Mouse (Mus musculus) neural tube, embryonic 15.5 days (tissue): ENCODE results near the gene Olfr1040. TPM values are rescaled to one million over a fixed set of nuclear protein-coding genes. Genes with fewer than 3 reads are reported as not detected.
"Not testable (repeated sequence)": the region's sequence is repeated elsewhere in the genome, so short reads cannot be mapped to it uniquely, and the experiment has no call there.

Experiments
- ATAC-seq: fragments of 200-750 bp; cut with Nextera tagmentation; 2 replicates; pipeline ENCODE4 v1.8.0; 2017; ENCODE audit warnings: mild to moderate bottlenecking, moderate TSS enrichment, moderate library complexity; ENCODE audit not compliant: low FRiP score
- H3K27ac ChIP-seq: fragments of 300-500 bp; sonication (generic); replicated peaks from 2 replicates; pipeline ENCODE4 v1.5.1; 2015; ENCODE audit warnings: mild to moderate bottlenecking, inconsistent platforms
- H3K27me3 ChIP-seq: fragments of 300-500 bp; sonication (generic); replicated peaks from 2 replicates; pipeline ENCODE4 v1.6.1; 2015; ENCODE audit warnings: inconsistent platforms
- H3K36me3 ChIP-seq: fragments of 300-500 bp; sonication (generic); 2 replicates; pipeline ENCODE4 v1.6.1; 2015; ENCODE audit warnings: inconsistent platforms
- H3K4me1 ChIP-seq: fragments of 300-500 bp; sonication (generic); 2 replicates; pipeline ENCODE4 v1.6.1; 2015; ENCODE audit warnings: inconsistent platforms
- H3K4me2 ChIP-seq: fragments of 300-500 bp; sonication (generic); 2 replicates; pipeline ENCODE4 v1.6.1; 2015; ENCODE audit warnings: inconsistent platforms, mild to moderate bottlenecking, moderate library complexity
- H3K4me3 ChIP-seq: fragments of 300-500 bp; sonication (generic); replicated peaks from 2 replicates; pipeline ENCODE4 v1.5.1; 2015; ENCODE audit warnings: mild to moderate bottlenecking, inconsistent platforms
- H3K9ac ChIP-seq: fragments of 300-500 bp; sonication (generic); replicated peaks from 2 replicates; pipeline ENCODE4 v1.6.1; 2015; ENCODE audit warnings: mild to moderate bottlenecking, inconsistent platforms
- H3K9me3 ChIP-seq: fragments of 300-500 bp; sonication (generic); replicated peaks from 2 replicates; pipeline ENCODE4 v1.6.1; 2016; ENCODE audit warnings: inconsistent platforms
- WGBS: fragments of 180-500 bp; shearing (Covaris S2); methylation state at CpG from one replicate; pipeline ENCODE4 v1.1.7; 2015; ENCODE audit warnings: mixed read lengths; 5-methylcytosine and 5-hydroxymethylcytosine counted together
- polyA plus RNA-seq: library from polyadenylated mRNA; unstranded; fragments of >200 nt; fragmentation: Nextera tagmentation; extraction: Ambion mirVana; gene quantifications from 2 replicates; pipeline ENCODE4 v1.2.1, GENCODE M21; 2015

The Olfr1040 gene
- polyA plus RNA-seq: not detected in 2 replicates

- Histone ChIP-seq H3K9ac (no peak within 1 kb of the TSS), H3K4me2 (no peak within 1 kb of the TSS), H3K4me3 (no peak within 1 kb of the TSS), H3K27ac (no peak within 1 kb of the TSS), H3K4me1 (no peaks in the 10 kb centered on the region), H3K9me3 (no peaks in the 10 kb centered on the region), H3K36me3 (no peaks in the 10 kb centered on the region), H3K27me3 (no peaks in the 10 kb centered on the region)
- no peak for ATAC-seq
- WGBS: 95% methylated on average over 1 of the region's 1 CpGs
These were observed at the start of gene Olfr1040 for GRCm38 (mm10) chr2:86146632-86147031. Olfr1040 (minus strand) TSS chr2:86146732.

- Histone ChIP-seq H3K36me3 (no peaks in the 10 kb centered on the region), H3K27me3 (no peaks in the 10 kb centered on the region), H3K9ac (no peak overlapping the region), H3K4me3 (no peak overlapping the region), H3K4me2 (no peak overlapping the region), H3K9me3 (no peaks in the 10 kb centered on the region), H3K27ac (no peak overlapping the region), H3K4me1 (no peaks in the 10 kb centered on the region)
- WGBS: 54% methylated on average over 1 of the region's 1 CpGs
- no peak for ATAC-seq
These were observed 49.3 kb upstream of the Olfr1040 start for GRCm38 (mm10) chr2:86195863-86196262.

DNA sequence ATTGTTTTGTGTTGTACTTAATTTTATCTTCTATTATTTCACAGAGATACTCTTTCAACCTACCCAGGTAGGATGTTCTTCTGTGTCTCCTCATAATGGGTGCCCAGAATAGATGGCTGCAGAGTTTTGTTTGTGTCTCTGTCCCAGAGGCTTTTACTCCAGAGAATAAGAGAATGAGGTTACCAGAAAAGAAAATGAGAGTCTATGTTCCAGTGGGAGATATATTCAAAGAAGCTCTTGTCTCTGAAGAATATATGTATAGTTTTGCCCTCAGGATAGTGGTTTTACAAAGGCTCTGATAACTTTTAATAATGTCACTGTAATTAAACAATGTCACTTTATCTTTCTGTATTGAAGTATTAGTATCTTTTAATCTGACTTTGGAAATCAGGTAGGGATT, 39.1 kb upstream of the Olfr1040 start, which contains the start of gene Olfr52:
Gene Olfr52 (minus strand): TSS at position 101 of the 400 bp plus-strand sequence.
- no peaks in the 10 kb centered on the region for H3K27me3 ChIP-seq
- no peak within 1 kb of the TSS for H3K4me3 ChIP-seq
- H3K9ac ChIP-seq: no peak within 1 kb of the TSS
- no peak for ATAC-seq
- no peak within 1 kb of the TSS for H3K4me2 ChIP-seq
- H3K4me1 ChIP-seq: no peaks in the 10 kb centered on the region
- H3K9me3 ChIP-seq: no peaks in the 10 kb centered on the region
- H3K36me3 ChIP-seq: no peaks in the 10 kb centered on the region
- H3K27ac ChIP-seq: no peak within 1 kb of the TSS

GRCm38 (mm10) chr2:86179950-86180349, 33.4 kb upstream of the Olfr1040 start:
- no peaks in the 10 kb centered on the region for H3K36me3 ChIP-seq
- H3K9me3 ChIP-seq: no peaks in the 10 kb centered on the region
- 72% methylated on average over 3 of the region's 3 CpGs for WGBS
- H3K4me2 ChIP-seq: no peak overlapping the region
- H3K9ac ChIP-seq: no peak overlapping the region
- H3K27me3 ChIP-seq: no peaks in the 10 kb centered on the region
- ATAC-seq: no peak
- H3K4me3 ChIP-seq: no peak overlapping the region
- no peaks in the 10 kb centered on the region for H3K4me1 ChIP-seq
- H3K27ac ChIP-seq: no peak overlapping the region

DNA sequence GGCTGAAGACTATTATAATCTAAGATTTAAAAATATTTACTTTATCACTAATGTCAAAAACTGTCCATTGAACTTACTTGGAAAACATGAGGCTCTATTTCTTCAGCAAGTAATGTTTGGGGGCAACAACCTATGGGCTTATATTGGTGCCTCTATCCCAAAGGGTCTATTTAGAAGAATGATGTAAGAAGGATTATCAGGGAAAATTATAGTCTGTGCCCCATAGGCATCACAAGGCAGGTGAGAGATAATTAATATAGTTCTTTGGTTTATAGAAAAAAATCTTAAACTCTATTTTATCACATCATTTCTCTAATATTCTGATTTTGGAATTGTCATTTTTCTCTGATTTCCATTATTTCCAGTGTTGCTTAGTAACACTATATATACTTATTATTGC, 31.2 kb upstream of the Olfr1040 start, which contains the start of gene Olfr1044:
Gene Olfr1044 (minus strand): TSS at position 101 of the 400 bp plus-strand sequence.
- Histone ChIP-seq H3K9me3 (no peaks in the 10 kb centered on the region), H3K36me3 (no peaks in the 10 kb centered on the region), H3K4me1 (no peaks in the 10 kb centered on the region), H3K27ac (no peak within 1 kb of the TSS), H3K9ac (no peak within 1 kb of the TSS), H3K4me3 (no peak within 1 kb of the TSS), H3K27me3 (no peaks in the 10 kb centered on the region), H3K4me2 (no peak within 1 kb of the TSS)
- no peak for ATAC-seq

DNA sequence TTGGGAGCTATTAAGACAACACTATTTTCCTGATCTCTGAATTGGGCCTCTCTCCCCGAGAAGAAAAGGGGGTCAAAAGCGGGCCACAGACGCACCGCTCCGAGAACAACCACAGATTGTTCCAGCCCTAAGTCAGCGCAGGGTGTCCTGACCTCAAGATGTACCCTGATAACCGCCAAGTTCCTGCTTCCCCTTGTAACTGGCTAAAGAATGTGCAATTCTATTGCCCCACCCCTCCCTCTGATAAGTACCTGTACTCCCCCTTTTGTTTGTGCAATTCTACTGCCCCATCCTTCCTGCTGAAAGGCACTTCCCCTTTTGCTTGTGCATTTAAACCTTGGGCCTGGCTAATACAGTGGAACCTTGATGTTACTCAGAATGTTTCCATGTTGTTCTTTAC, 28.9 kb upstream of the Olfr1040 start:
- H3K36me3 ChIP-seq, H3K4me3 ChIP-seq, H3K9me3 ChIP-seq, H3K27ac ChIP-seq, ATAC-seq, H3K27me3 ChIP-seq, H3K4me2 ChIP-seq, H3K4me1 ChIP-seq, H3K9ac ChIP-seq: not testable (repeated sequence)
- 87% methylated on average over 7 of the region's 7 CpGs for WGBS

- 91% methylated on average over 2 of the region's 2 CpGs for WGBS
- H3K36me3 ChIP-seq: no peaks in the 10 kb centered on the region
- ATAC-seq: no peak
- no peak within 1 kb of the TSS for H3K4me2 ChIP-seq
- H3K27ac ChIP-seq: no peak within 1 kb of the TSS
- no peak within 1 kb of the TSS for H3K4me3 ChIP-seq
- no peaks in the 10 kb centered on the region for H3K27me3 ChIP-seq
- no peak within 1 kb of the TSS for H3K9ac ChIP-seq
- H3K4me1 ChIP-seq: no peaks in the 10 kb centered on the region
- no peaks in the 10 kb centered on the region for H3K9me3 ChIP-seq
These were observed 20.9 kb upstream of the Olfr1040 start, which contains the start of gene Olfr1043 for GRCm38 (mm10) chr2:86167422-86167821. Olfr1043 (minus strand) TSS chr2:86167522.

DNA sequence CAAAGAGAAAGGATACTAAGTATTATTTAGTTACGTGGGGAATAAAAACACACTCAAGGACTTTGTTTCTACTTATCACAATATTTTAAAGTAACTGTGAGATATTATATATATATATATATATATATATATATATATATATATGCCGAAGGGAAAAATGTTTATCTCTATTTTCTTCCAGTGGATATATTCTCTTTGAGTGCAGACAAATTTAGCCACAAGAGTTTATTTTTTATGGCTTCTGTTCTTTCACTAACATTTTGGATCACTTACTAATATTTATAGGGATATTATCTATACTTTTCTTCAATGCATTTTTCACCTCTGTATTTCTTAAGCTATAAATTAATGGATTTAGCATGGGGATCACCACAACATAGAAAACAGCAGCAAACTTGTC, 15.2 kb upstream of the Olfr1040 start, which contains the start of gene Olfr1042:
Gene Olfr1042 (minus strand): TSS at position 101 of the 400 bp plus-strand sequence.
- 85% methylated on average over 2 of the region's 2 CpGs for WGBS
- Histone ChIP-seq H3K27me3 (no peaks in the 10 kb centered on the region), H3K9me3 (no peaks in the 10 kb centered on the region), H3K27ac (no peak within 1 kb of the TSS), H3K9ac (no peak within 1 kb of the TSS), H3K4me2 (no peak within 1 kb of the TSS), H3K4me3 (no peak within 1 kb of the TSS), H3K36me3 (no peaks in the 10 kb centered on the region), H3K4me1 (no peaks in the 10 kb centered on the region)
- no peak for ATAC-seq

GRCm38 (mm10) chr2:86135828-86136227, 10.7 kb downstream of the Olfr1040 start, which contains the start of gene Olfr1039:
Olfr1039 (minus strand) TSS chr2:86135928.
- no peak within 1 kb of the TSS for H3K4me2 ChIP-seq
- no peak within 1 kb of the TSS for H3K4me3 ChIP-seq
- no peak for ATAC-seq
- no peak within 1 kb of the TSS for H3K27ac ChIP-seq
- WGBS: 98% methylated on average over 1 of the region's 1 CpGs
- no peak within 1 kb of the TSS for H3K9ac ChIP-seq
- no peaks in the 10 kb centered on the region for H3K9me3 ChIP-seq
- no peaks in the 10 kb centered on the region for H3K4me1 ChIP-seq
- H3K27me3 ChIP-seq: no peaks in the 10 kb centered on the region
- no peaks in the 10 kb centered on the region for H3K36me3 ChIP-seq

Other genes with a start within 250 kb of the Olfr1040 start
- not detected in 2 replicates for gene Olfr1024, start 241.7 kb downstream of the Olfr1040 start, polyA plus RNA-seq
- not detected in 2 replicates for gene Olfr1025-ps1, start 231.5 kb downstream of the Olfr1040 start, polyA plus RNA-seq
- not detected in 2 replicates for gene Olfr1026, start 225.2 kb downstream of the Olfr1040 start, polyA plus RNA-seq
- gene Olfr1028, start 196.3 kb downstream of the Olfr1040 start, polyA plus RNA-seq: not detected in 2 replicates
- gene Olfr1029, start 172.8 kb downstream of the Olfr1040 start, polyA plus RNA-seq: not detected in 2 replicates
- not detected in 2 replicates for gene Olfr1030, start 167.5 kb downstream of the Olfr1040 start, polyA plus RNA-seq
- gene Olfr1031, start 156.4 kb downstream of the Olfr1040 start, polyA plus RNA-seq: not detected in 2 replicates
- gene Olfr1032, start 141.2 kb downstream of the Olfr1040 start, polyA plus RNA-seq: not detected in 2 replicates
- 0.04 and 0.28 TPM in 2 replicates for gene Olfr1033, start 126.1 kb downstream of the Olfr1040 start, polyA plus RNA-seq
- gene Olfr1034, start 100.9 kb downstream of the Olfr1040 start, polyA plus RNA-seq: not detected in 2 replicates
- not detected in 2 replicates for gene Olfr1036, start 72.7 kb downstream of the Olfr1040 start, polyA plus RNA-seq
- gene Olfr1037, start 59.3 kb downstream of the Olfr1040 start, polyA plus RNA-seq: not detected in 2 replicates
- not detected in 2 replicates for gene Olfr1039, start 10.8 kb downstream of the Olfr1040 start, polyA plus RNA-seq
- gene Olfr1042, start 15.1 kb upstream of the Olfr1040 start, polyA plus RNA-seq: not detected in 2 replicates
- gene Olfr1043, start 20.8 kb upstream of the Olfr1040 start, polyA plus RNA-seq: not detected in 2 replicates
- not detected in 2 replicates for gene Olfr1044, start 31.1 kb upstream of the Olfr1040 start, polyA plus RNA-seq
- not detected in 2 replicates for gene Olfr52, start 39.0 kb upstream of the Olfr1040 start, polyA plus RNA-seq
- gene Olfr1045, start 56.3 kb upstream of the Olfr1040 start, polyA plus RNA-seq: not detected in 2 replicates
- gene Olfr1046, start 72.6 kb upstream of the Olfr1040 start, polyA plus RNA-seq: not detected in 2 replicates
- gene Olfr1047, start 84.7 kb upstream of the Olfr1040 start, polyA plus RNA-seq: not detected in 2 replicates
- not detected in 2 replicates for gene Olfr1048, start 93.6 kb upstream of the Olfr1040 start, polyA plus RNA-seq
- not detected in 2 replicates for gene Olfr1049, start 111.6 kb upstream of the Olfr1040 start, polyA plus RNA-seq
- not detected in 2 replicates for gene Olfr1051, start 132.4 kb upstream of the Olfr1040 start, polyA plus RNA-seq
- gene Olfr1052, start 145.7 kb upstream of the Olfr1040 start, polyA plus RNA-seq: not detected in 2 replicates
- gene Olfr1053, start 168.6 kb upstream of the Olfr1040 start, polyA plus RNA-seq: not detected in 2 replicates
- not detected in 2 replicates for gene Olfr1054, start 188.7 kb upstream of the Olfr1040 start, polyA plus RNA-seq
- not detected in 2 replicates for gene Olfr1055, start 203.6 kb upstream of the Olfr1040 start, polyA plus RNA-seq
- gene Olfr1056, start 215.7 kb upstream of the Olfr1040 start, polyA plus RNA-seq: not detected in 2 replicates
- not detected in 2 replicates for gene Olfr1057, start 231.7 kb upstream of the Olfr1040 start, polyA plus RNA-seq
- gene Olfr1058, start 241.8 kb upstream of the Olfr1040 start, polyA plus RNA-seq: not detected in 2 replicates